Mouse (Mus musculus): ENCODE measurements around the gene Erg.

DNA sequence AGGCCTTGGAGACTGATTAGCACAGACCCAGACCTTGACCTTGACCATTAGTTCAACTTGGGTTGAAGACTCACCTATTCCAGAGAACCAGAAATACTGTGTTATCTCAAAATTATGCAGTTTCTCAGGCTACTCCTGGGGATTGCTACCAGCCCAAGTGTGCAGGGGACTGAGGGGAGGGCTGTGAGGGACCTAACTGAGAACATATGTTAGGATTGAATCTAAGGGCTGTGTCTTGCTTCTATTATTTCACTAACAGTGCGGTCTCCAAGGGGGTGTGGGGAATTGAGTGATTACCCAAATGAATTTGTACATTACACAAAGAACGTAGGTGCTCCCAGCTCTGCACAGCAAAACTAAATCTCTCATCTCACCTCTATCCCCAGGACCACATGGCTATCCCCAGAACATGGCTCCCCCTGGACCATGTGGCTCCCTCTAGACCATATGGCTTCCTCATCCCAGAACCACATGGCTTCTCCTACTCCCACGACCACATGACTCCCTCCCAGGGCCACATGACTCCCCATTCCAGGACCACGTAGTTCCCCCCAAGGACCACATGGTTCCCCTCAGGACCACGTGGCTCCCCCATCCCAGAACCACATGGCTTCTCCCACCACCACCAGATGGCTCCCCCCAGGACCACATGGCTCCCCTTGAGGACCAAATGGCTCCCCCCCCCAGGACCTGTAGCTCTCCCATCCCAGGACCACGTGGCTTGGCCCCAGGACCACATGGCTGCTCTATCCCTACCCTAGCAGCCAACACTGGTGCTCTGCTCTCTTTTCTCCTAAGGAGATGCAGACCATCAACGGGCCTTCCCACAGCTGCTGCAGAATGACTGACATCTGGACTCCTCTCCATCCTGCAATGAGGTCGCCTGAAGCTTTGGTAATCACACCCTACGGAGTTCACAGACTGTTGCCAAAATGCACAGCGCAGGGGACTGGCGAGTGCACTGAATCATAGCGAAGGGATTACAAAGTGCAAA, 229.1 kb downstream of the Erg start:
- TF ChIP-seq POLR2A (IDR thresholded peaks at IDR 0.05; ENCODE audit: borderline replicate concordance, low read depth, low read length): no peak
- no peak for TF ChIP-seq CTCF (IDR thresholded peaks at IDR 0.05; ENCODE audit: low read depth, low read length)
